Mouse (Mus musculus) mesoderm, embryonic 11.5 days (tissue): ENCODE data around the gene Nadk2.
A peak's percentile ranks its signal among the peaks of the same experiment; 100 is the strongest.

Experiments used
- DNase-seq: peaks from one replicate; pipeline ENCODE4 v3.0.0-alpha.2; 2012; ENCODE audit warnings: low read depth, low spot score

Gene Nadk2

GRCm38 (mm10) chr15:9087895-9088682 is 17.0 kb downstream of the Nadk2 start:
- no peak for DNase-seq

DNA sequence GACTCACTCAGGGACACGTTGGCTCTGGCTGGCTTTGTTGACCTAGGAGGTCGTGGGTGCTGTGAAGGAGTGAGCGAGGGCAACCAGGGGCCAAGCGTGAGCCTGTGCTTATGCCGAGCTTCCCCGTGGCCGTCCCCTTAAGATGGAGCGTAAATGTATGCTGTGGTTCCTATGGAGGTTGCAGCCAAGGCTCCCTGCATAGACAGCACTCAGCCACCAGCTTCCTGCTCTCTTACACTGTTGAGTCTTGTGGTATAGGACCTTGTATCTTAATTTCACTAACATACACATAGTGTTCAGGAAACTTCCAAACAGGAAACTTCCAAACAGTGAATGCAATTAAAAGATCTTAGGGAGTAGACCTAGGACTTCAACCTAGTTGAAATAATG is 17.6 kb downstream of the Nadk2 start:
- DNase-seq = no peak

GRCm38 (mm10) chr15:9089136-9089720 is 18.2 kb downstream of the Nadk2 start:
- DNase-seq = no peak

DNA sequence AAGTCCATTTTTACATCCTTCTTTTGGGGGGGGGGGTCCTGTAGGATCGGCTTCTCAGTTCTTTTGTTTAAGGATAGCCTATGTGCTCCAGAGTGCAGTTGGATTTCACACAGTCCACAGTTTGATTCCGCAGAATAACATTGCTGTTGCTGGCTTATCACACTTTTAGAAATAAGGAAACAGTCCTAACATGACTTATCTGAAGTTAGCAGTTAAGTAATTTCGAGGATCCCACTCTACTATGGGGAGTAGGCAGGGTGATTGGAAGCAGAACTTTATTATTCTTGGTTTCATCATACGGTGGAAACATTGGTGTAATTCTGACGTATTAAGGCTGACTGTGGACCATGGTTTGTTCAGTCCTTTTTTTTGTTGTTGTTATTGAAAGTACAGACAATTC is 19.6 kb downstream of the Nadk2 start:
- no peak for DNase-seq

DNA sequence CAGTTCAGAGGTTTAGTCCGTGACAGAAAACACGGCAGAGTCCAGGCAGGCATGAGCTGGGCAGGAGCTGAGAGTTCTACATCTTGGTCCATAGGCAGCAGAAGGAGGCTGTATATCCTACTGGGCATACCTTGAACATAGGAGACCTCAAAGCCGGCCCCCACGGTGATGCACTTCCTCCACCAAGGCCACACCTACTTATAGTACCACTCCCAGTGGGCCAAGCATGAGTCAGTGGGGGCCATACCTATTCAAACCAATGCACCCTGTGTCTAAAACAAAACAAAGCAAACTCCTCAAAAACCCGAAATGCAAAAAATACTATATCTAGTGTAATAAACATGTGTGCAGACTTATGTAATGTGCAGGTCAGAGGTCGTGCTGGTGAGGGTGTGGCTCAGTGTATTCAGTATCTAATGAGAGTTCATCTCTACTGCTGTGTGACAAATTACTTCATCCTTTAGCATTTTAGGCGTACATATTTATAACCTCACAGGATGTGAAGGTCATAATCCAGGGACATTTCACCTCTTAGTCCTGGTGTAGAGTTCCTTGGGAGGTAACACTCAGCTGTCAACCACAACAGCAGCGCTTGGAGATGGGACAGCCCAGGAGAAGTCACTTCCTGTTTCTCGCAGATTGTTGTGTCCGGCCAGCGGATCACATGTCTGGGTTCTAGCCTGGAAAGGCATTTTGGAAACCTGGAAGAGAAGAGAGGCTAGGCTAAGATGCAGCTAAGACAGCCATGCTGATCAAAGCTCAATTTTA is 22.7 kb downstream of the Nadk2 start:
- no peak for DNase-seq

GRCm38 (mm10) chr15:9094366-9094750 is 23.3 kb downstream of the Nadk2 start:
- peak; percentile 50 for DNase-seq

GRCm38 (mm10) chr15:9096865-9097264 is 25.8 kb downstream of the Nadk2 start:
- no peak for DNase-seq

GRCm38 (mm10) chr15:9100446-9101077 is 29.5 kb downstream of the Nadk2 start:
- no peak for DNase-seq

- no peak for DNase-seq
These were observed 35.4 kb downstream of the Nadk2 start for GRCm38 (mm10) chr15:9106303-9107074.

- DNase-seq = no peak
These were observed 39.7 kb downstream of the Nadk2 start for GRCm38 (mm10) chr15:9110526-9111347.

- DNase-seq = no peak
These were observed 40.6 kb downstream of the Nadk2 start for GRCm38 (mm10) chr15:9111648-9112047.

- DNase-seq = no peak
These were observed 42.5 kb downstream of the Nadk2 start for GRCm38 (mm10) chr15:9113556-9113955.

- no peak for DNase-seq
These were observed 43.1 kb downstream of the Nadk2 start for GRCm38 (mm10) chr15:9114131-9114530.

DNA sequence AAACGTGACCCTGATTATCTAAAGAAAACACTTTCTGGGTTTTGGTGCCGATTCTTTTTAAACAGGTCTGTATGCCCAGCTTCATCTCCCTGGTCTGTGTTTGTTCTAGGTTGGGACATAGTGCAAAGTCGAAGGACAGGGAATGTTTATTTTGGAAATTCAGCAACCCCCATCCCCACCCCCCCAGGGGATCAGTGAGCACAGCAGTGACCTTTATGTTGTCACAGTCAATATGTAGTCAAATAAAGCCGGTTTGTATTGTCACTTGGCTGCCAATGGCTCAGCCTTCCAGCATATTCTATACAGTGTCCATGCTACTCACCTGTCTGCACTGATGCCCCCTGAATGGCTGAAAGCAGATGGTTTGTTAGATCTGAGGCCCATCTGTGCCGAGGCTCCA is 43.5 kb downstream of the Nadk2 start:
- no peak for DNase-seq

- DNase-seq = no peak
These were observed 47.8 kb downstream of the Nadk2 start for GRCm38 (mm10) chr15:9118852-9119251.

- DNase-seq = peak; percentile 66
These were observed 49.0 kb downstream of the Nadk2 start for GRCm38 (mm10) chr15:9120081-9120480.

GRCm38 (mm10) chr15:9122989-9123388 is 51.9 kb downstream of the Nadk2 start:
- DNase-seq = no peak

- no peak for DNase-seq
These were observed 53.8 kb downstream of the Nadk2 start for GRCm38 (mm10) chr15:9124856-9125255.

GRCm38 (mm10) chr15:9127051-9127791 is 56.2 kb downstream of the Nadk2 start:
- DNase-seq = no peak
